Mouse (Mus musculus) embryonic facial prominence, embryonic 11.5 days (tissue): ENCODE results near the gene Lyst. TPM values are rescaled to one million over a fixed set of nuclear protein-coding genes. Genes with fewer than 3 reads are reported as not detected.

ENCODE experiments used
- ATAC-seq: fragments of 200-750 bp; cut with Nextera tagmentation; replicated peaks from 2 replicates; pipeline ENCODE4 v1.8.0; 2017; ENCODE audit warnings: low read depth; ENCODE audit not compliant: insufficient number of reproducible peaks, low FRiP score, low TSS enrichment
- DNase-seq: peaks from one replicate; pipeline ENCODE4 v3.0.0-alpha.2; 2015; ENCODE audit warnings: low spot score
- H3K27ac ChIP-seq: fragments of 300-500 bp; sonication (generic); replicated peaks from 2 replicates; pipeline ENCODE4 v1.5.1; 2014; ENCODE audit warnings: mild to moderate bottlenecking, low read depth, low read length, control low read depth
- H3K27me3 ChIP-seq: fragments of 300-500 bp; sonication (generic); 2 replicates; pipeline ENCODE4 v1.6.1; 2014; ENCODE audit warnings: mild to moderate bottlenecking, low read length, moderate library complexity, mixed read lengths; ENCODE audit not compliant: control insufficient read depth, insufficient read depth
- H3K36me3 ChIP-seq: fragments of 300-500 bp; sonication (generic); replicated peaks from 2 replicates; pipeline ENCODE4 v1.6.1; 2014; ENCODE audit warnings: low read depth, mild to moderate bottlenecking, low read length, moderate library complexity, mixed read lengths; ENCODE audit not compliant: control insufficient read depth, insufficient read depth
- H3K4me1 ChIP-seq: fragments of 300-500 bp; sonication (generic); 2 replicates; pipeline ENCODE4 v1.6.1; 2014; ENCODE audit warnings: low read length, mixed read lengths; ENCODE audit not compliant: control insufficient read depth, insufficient read depth
- H3K4me2 ChIP-seq: fragments of 300-500 bp; sonication (generic); 2 replicates; pipeline ENCODE4 v1.6.1; 2014; ENCODE audit warnings: low read depth, mild to moderate bottlenecking, control low read depth, low read length, moderate library complexity
- H3K4me3 ChIP-seq: fragments of 300-500 bp; sonication (generic); 2 replicates; pipeline ENCODE4 v1.5.1; 2014; ENCODE audit warnings: low read depth, low read length, control low read depth
- H3K9ac ChIP-seq: fragments of 300-500 bp; sonication (generic); replicated peaks from 2 replicates; pipeline ENCODE4 v1.6.1; 2014; ENCODE audit warnings: mild to moderate bottlenecking, control low read depth, low read length
- H3K9me3 ChIP-seq: fragments of 300-500 bp; sonication (generic); replicated peaks from 2 replicates; pipeline ENCODE4 v1.6.1; 2016; ENCODE audit warnings: mild to moderate bottlenecking, low read length, inconsistent platforms, mixed read lengths; ENCODE audit not compliant: control insufficient read depth
- WGBS: fragments of 180-500 bp; shearing (Covaris S2); extraction: QIAGEN DNeasy Blood & Tissue Kit; methylation state at CpG from one replicate; pipeline ENCODE4 v1.1.7; 2014; 5-methylcytosine and 5-hydroxymethylcytosine counted together
- polyA plus RNA-seq: library from polyadenylated mRNA; unstranded; fragments of >200 nt; fragmentation: Nextera tagmentation; extraction: Ambion mirVana; gene quantifications from 2 replicates; pipeline ENCODE4 v1.2.1, GENCODE M21; 2014

Gene Lyst
- polyA plus RNA-seq, 1 experiment from 2014 or later: 1.6 TPM

- ATAC-seq (no peak), DNase-seq (no peak)
- Histone ChIP-seq H3K36me3 (no peaks in the 10 kb centered on the region), H3K9ac (no peak overlapping the region), H3K27ac (no peak overlapping the region), H3K4me3 (no peak overlapping the region), H3K27me3 (no peaks in the 10 kb centered on the region), H3K4me2 (no peak overlapping the region), H3K9me3 (no peaks in the 10 kb centered on the region), H3K4me1 (no peaks in the 10 kb centered on the region)
- 83% methylated on average over 7 of the region's 7 CpGs for WGBS
Observed at GRCm38 (mm10) chr13:13810885-13811284, 220.7 kb downstream of the Lyst start.

- Histone ChIP-seq H3K4me1 (no peaks in the 10 kb centered on the region), H3K4me3 (no peak overlapping the region), H3K9ac (no peak overlapping the region), H3K4me2 (no peak overlapping the region), H3K27ac (no peak overlapping the region), H3K36me3 (no peaks in the 10 kb centered on the region), H3K27me3 (no peaks in the 10 kb centered on the region), H3K9me3 (no peaks in the 10 kb centered on the region)
- DNase-seq (no peak), ATAC-seq (no peak)
- 83% methylated on average over 3 of the region's 3 CpGs for WGBS
Observed at GRCm38 (mm10) chr13:13818696-13819095, 228.5 kb downstream of the Lyst start.

DNA sequence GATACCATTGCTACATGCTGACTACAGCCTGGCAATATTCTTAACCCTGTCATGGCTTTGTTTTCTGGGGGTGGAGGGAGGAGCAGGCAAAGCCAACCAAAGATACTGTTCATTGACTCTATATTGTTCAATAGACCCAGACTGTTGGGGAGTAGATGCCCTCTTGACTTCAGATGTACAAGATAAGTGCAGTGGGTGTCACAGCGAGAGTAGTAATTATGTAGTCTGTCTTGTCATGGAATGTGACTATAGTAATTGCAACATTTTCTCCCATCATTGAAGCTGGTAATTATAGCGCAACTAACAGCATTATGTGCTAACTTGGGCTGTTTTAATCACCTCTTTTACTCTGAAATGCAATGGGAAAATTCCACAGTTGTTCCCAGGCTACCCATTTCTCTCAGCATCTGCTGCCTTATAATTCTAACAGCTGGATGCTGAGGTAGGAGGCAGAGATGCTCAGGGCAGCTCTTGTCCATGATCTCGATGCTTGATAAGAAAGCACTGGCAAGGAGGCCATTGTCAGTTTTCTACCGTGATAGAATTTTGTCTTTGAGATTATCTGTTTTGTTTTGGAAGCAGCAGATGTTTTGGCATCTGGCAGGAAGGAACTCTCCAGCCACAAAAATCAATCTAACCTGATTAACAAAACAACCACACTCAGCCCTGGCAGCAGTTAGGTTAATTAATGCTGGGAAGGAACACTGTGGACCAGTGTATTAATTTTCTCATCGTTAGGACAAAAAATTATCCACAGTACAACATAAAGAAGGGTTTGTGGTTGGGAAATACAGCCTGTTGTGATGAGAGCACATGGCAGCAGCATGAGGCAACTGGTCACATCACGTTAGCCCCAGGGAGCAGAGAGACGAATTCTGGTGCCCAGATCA lies 230.3 kb downstream of the Lyst start:
- H3K9ac ChIP-seq: no peak overlapping the region
- WGBS: 58% methylated on average over 7 of the region's 7 CpGs
- no peaks in the 10 kb centered on the region for H3K9me3 ChIP-seq
- no peaks in the 10 kb centered on the region for H3K27me3 ChIP-seq
- H3K4me2 ChIP-seq: no peak overlapping the region
- no peaks in the 10 kb centered on the region for H3K4me1 ChIP-seq
- no peak overlapping the region for H3K27ac ChIP-seq
- no peak overlapping the region for H3K4me3 ChIP-seq
- no peak for ATAC-seq
- H3K36me3 ChIP-seq: no peaks in the 10 kb centered on the region
- DNase-seq: no peak

- Histone ChIP-seq H3K9me3 (no peaks in the 10 kb centered on the region), H3K27ac (no peak overlapping the region), H3K4me3 (no peak overlapping the region), H3K27me3 (no peaks in the 10 kb centered on the region), H3K4me1 (no peaks in the 10 kb centered on the region), H3K36me3 (no peaks in the 10 kb centered on the region), H3K4me2 (no peak overlapping the region), H3K9ac (no peak overlapping the region)
- no peak for DNase-seq
- no peak for ATAC-seq
- WGBS: 92% methylated on average over 7 of the region's 7 CpGs
Observed at GRCm38 (mm10) chr13:13824946-13825345, 234.7 kb downstream of the Lyst start.

GRCm38 (mm10) chr13:13826533-13826932 lies 236.3 kb downstream of the Lyst start:
- ATAC-seq: no peak
- Histone ChIP-seq H3K36me3 (no peaks in the 10 kb centered on the region), H3K9me3 (no peaks in the 10 kb centered on the region), H3K27me3 (no peaks in the 10 kb centered on the region), H3K4me2 (no peak overlapping the region), H3K4me3 (no peak overlapping the region), H3K27ac (no peak overlapping the region), H3K4me1 (no peaks in the 10 kb centered on the region), H3K9ac (no peak overlapping the region)
- WGBS: 83% methylated on average over 6 of the region's 6 CpGs
- DNase-seq: no peak

DNA sequence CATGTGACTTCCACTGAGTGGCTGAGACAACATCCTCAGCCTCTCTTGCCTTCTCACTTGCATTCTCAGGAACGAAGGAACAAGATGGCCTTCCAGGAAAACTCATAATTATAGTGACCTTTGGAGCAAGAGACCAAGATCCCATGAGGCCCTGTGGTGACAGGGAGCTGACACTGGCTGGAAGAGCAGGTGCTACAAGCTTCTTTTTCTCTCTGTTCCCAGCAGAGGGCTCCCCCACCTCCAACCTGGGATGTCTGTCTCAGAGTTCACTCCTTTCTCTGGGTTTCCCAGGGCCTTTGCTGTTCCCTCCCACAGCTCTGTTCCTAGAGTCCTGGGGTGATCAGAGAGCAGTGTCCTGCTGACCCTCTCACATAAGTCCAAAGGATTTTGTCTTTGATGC lies 237.9 kb downstream of the Lyst start:
- no peak overlapping the region for H3K4me3 ChIP-seq
- DNase-seq (no peak), ATAC-seq (no peak)
- no peak overlapping the region for H3K9ac ChIP-seq
- H3K4me2 ChIP-seq: no peak overlapping the region
- H3K9me3 ChIP-seq: no peaks in the 10 kb centered on the region
- H3K4me1 ChIP-seq: no peaks in the 10 kb centered on the region
- H3K27me3 ChIP-seq: no peaks in the 10 kb centered on the region
- no peak overlapping the region for H3K27ac ChIP-seq
- no peaks in the 10 kb centered on the region for H3K36me3 ChIP-seq
- 24% methylated on average over 1 of the region's 1 CpGs for WGBS

Other genes with a start within 250 kb of the Lyst start
- gene Gpr137b, start 196.4 kb upstream of the Lyst start, polyA plus RNA-seq: 18.5 and 21.5 TPM in 2 replicates
- 54.8 and 63.8 TPM in 2 replicates for gene Nid1, start 152.8 kb upstream of the Lyst start, polyA plus RNA-seq
- 1.7 and 2.4 TPM in 2 replicates for gene Gng4, start 193.7 kb downstream of the Lyst start, polyA plus RNA-seq